ENCODE assay signal across 24 mouse cellular contexts in the genomic region with DNA sequence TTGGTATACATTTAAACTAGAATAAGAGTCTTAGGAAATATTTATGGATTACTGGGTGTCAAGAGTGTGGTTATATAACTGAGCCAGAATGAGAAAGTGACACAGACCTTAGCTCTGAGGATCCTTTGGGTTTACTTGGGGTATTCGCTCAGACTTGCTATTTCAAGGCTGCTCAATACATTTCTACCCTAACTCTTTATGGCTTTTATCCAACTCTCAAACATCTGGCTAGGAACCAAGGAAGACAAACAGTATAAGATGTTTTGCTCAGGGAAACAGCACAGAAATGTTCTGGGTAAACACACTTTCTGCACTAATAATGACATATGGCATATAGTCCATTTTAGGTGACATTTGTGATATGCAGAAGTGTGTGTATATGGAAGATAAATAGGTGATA.
"Had no signal": no experiment of that assay in that cellular context is flagged by ENCODE, and none has a peak within 500 bp of the region (broad histone marks: within the 10 kb centered on the region; RNA-seq: fewer than 3 reads in every experiment).

No protein-coding gene starts in this region.

- DNase-seq: gastrocnemius, postnatal 14 days; gastrocnemius, postnatal 36 days; heart, adult 2 months; heart, postnatal 14 days; heart, postnatal 36 days; kidney, adult 11 months; kidney, adult 2 months; kidney, adult 9 months; kidney, postnatal 14 days; kidney, postnatal 36 days; layer of hippocampus, adult 9-11 months; layer of hippocampus, postnatal 36 days; left cerebral cortex, postnatal 4 days had no signal

- H3K9me3 ChIP-seq: heart, embryonic 13.5 days; heart, embryonic 15.5 days; hindbrain, embryonic 13.5 days; hindbrain, embryonic 15.5 days; kidney, embryonic 15.5 days; limb, embryonic 15.5 days had no signal

- H3K27ac ChIP-seq: heart, adult 2 months; heart, embryonic 13.5 days; heart, embryonic 15.5 days; hindbrain, embryonic 13.5 days; hindbrain, embryonic 15.5 days; hindbrain, postnatal 0 days; kidney, embryonic 15.5 days; kidney, postnatal 0 days; limb, embryonic 13.5 days; limb, embryonic 15.5 days had no signal

- H3K4me3 ChIP-seq: heart, adult 2 months; heart, embryonic 13.5 days; heart, embryonic 15.5 days; hindbrain, embryonic 13.5 days; hindbrain, embryonic 15.5 days; kidney, embryonic 15.5 days; limb, embryonic 13.5 days; limb, embryonic 15.5 days had no signal

- H3K4me2 ChIP-seq: heart, embryonic 11.5 days; heart, embryonic 13.5 days; heart, embryonic 15.5 days; hindbrain, embryonic 13.5 days; hindbrain, embryonic 15.5 days; kidney, embryonic 15.5 days; limb, embryonic 13.5 days; limb, embryonic 15.5 days had no signal

- H3K4me1 ChIP-seq: heart, embryonic 13.5 days; heart, embryonic 15.5 days; hindbrain, embryonic 13.5 days; hindbrain, embryonic 15.5 days; kidney, embryonic 15.5 days; limb, embryonic 13.5 days; limb, embryonic 15.5 days had no signal

- H3K27me3 ChIP-seq: heart, embryonic 13.5 days; heart, embryonic 15.5 days; hindbrain, embryonic 13.5 days; hindbrain, embryonic 15.5 days; kidney, embryonic 15.5 days; limb, embryonic 13.5 days; limb, embryonic 15.5 days had no signal

- ATAC-seq: hindbrain, postnatal 0 days; intestine, embryonic 16.5 days had no signal

- H3K9ac ChIP-seq: heart, embryonic 13.5 days; heart, embryonic 15.5 days; hindbrain, embryonic 13.5 days; hindbrain, embryonic 15.5 days; kidney, embryonic 15.5 days; limb, embryonic 13.5 days; limb, embryonic 15.5 days had no signal

- H3K36me3 ChIP-seq: heart, embryonic 13.5 days; heart, embryonic 15.5 days; hindbrain, embryonic 13.5 days; hindbrain, embryonic 15.5 days; kidney, embryonic 15.5 days; limb, embryonic 13.5 days; limb, embryonic 15.5 days had no signal
